In the genomic region with DNA sequence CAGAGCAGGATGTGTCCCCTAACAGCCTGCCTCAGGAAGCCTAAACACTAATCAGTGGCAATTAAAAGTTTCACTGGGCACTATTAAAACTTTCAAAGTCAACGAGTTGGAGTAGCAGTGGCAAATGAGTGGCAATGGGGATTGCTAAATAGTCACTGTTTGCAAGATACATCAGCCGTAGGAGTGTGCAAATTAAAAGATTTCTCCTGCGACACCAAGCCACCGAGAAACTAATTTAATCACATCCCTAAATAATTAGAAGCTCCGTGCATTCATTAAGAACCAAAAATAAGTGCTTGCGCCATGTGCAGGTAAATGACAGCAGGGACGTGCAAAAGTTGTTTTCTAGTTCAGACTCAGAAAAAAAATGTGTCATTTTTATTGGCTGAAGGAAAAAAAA, we compare ENCODE assay signal across 28 mouse cellular contexts.
DNase-seq lines count a peak whose midpoint lies in the region; ATAC-seq and TF ChIP-seq lines count a peak whose summit lies in the region.
"Had no signal": no experiment of that assay in that cellular context is flagged by ENCODE, and none has a peak within 500 bp of the region (broad histone marks: within the 10 kb centered on the region; RNA-seq: fewer than 3 reads in every experiment).

No protein-coding gene starts in this region.

- no peaks in the 10 kb centered on the region for H3K36me3 ChIP-seq in hindbrain, postnatal 0 days (ENCODE audit: insufficient read depth, low read length)
- H3K36me3 ChIP-seq in hindbrain, embryonic 10.5 days, result no peaks in the 10 kb centered on the region
- no peaks in the 10 kb centered on the region for H3K36me3 ChIP-seq in neural tube, embryonic 14.5 days (ENCODE audit: control insufficient read depth, insufficient read depth, low read length)
- H3K36me3 ChIP-seq in thymus, adult 2 months (ENCODE audit: control insufficient read depth, insufficient read depth, low read length), result no peaks in the 10 kb centered on the region
- H3K36me3 ChIP-seq: embryonic facial prominence, embryonic 10.5 days; embryonic facial prominence, embryonic 13.5 days; forebrain, embryonic 12.5 days; forebrain, embryonic 15.5 days; heart, embryonic 10.5 days; heart, embryonic 13.5 days had no signal

- no peak for TF ChIP-seq CTCF in hindbrain, postnatal 0 days (IDR thresholded peaks at IDR 0.05; ENCODE audit: low read depth)
- no peak for TF ChIP-seq CTCF in thymus, adult 2 months (IDR thresholded peaks at IDR 0.05; ENCODE audit: borderline replicate concordance, control insufficient read depth, extremely low read depth, insufficient read depth, low read length, poor library complexity)

- no peak for TF ChIP-seq POLR2A in thymus, adult 2 months (IDR thresholded peaks at IDR 0.05; ENCODE audit: control insufficient read depth, extremely low read depth, insufficient read depth, low read length, poor library complexity)

- H3K27me3 ChIP-seq in hindbrain, postnatal 0 days (ENCODE audit: insufficient read depth, low read length), result no peaks in the 10 kb centered on the region
- H3K27me3 ChIP-seq in hindbrain, embryonic 10.5 days (ENCODE audit: insufficient read depth, poor library complexity, severe bottlenecking), result no peaks in the 10 kb centered on the region
- H3K27me3 ChIP-seq in neural tube, embryonic 14.5 days (ENCODE audit: control insufficient read depth, insufficient read depth, low read length), result no peaks in the 10 kb centered on the region
- H3K27me3 ChIP-seq in thymus, adult 2 months (ENCODE audit: control insufficient read depth, insufficient read depth, low read length), result no peaks in the 10 kb centered on the region
- H3K27me3 ChIP-seq: embryonic facial prominence, embryonic 13.5 days; forebrain, embryonic 12.5 days; forebrain, embryonic 15.5 days; heart, embryonic 13.5 days had no signal

- no peak overlapping the region for H3K4me3 ChIP-seq in hindbrain, postnatal 0 days (ENCODE audit: low read length)
- no peak overlapping the region for H3K4me3 ChIP-seq in hindbrain, embryonic 10.5 days
- H3K4me3 ChIP-seq in neural tube, embryonic 14.5 days (ENCODE audit: low read depth, low read length), result no peak overlapping the region
- H3K4me3 ChIP-seq in thymus, adult 2 months (ENCODE audit: control insufficient read depth, insufficient read depth, low read length), result no peak overlapping the region
- H3K4me3 ChIP-seq: embryonic facial prominence, embryonic 10.5 days; embryonic facial prominence, embryonic 13.5 days; erythroblast, embryonic 14.5 days; forebrain, embryonic 12.5 days; forebrain, embryonic 15.5 days; heart, adult 2 months; heart, embryonic 10.5 days; heart, embryonic 13.5 days had no signal

- no peaks in the 10 kb centered on the region for H3K4me1 ChIP-seq in hindbrain, postnatal 0 days (ENCODE audit: insufficient read depth, low read length)
- no peaks in the 10 kb centered on the region for H3K4me1 ChIP-seq in hindbrain, embryonic 10.5 days (replicated peaks)
- H3K4me1 ChIP-seq in neural tube, embryonic 14.5 days (ENCODE audit: control insufficient read depth, insufficient read depth, low read length), result no peaks in the 10 kb centered on the region
- H3K4me1 ChIP-seq in thymus, adult 2 months (replicated peaks; ENCODE audit: control insufficient read depth, insufficient read depth, low read length), result no peaks in the 10 kb centered on the region
- H3K4me1 ChIP-seq: embryonic facial prominence, embryonic 10.5 days; embryonic facial prominence, embryonic 13.5 days; forebrain, embryonic 12.5 days; forebrain, embryonic 15.5 days had no signal

- 68% methylated on average over 7 of the region's 7 CpGs for WGBS in hindbrain, postnatal 0 days
- WGBS in hindbrain, embryonic 10.5 days, result 86% methylated on average over 7 of the region's 7 CpGs
- 56% methylated on average over 7 of the region's 7 CpGs for WGBS in neural tube, embryonic 14.5 days
- 77% methylated on average over 7 of the region's 7 CpGs for WGBS in thymus, adult 2 months

- peak; percentile 20 for DNase-seq in hindbrain, postnatal 0 days (ENCODE audit: low spot score)
- DNase-seq in hindbrain, embryonic 10.5 days (ENCODE audit: low spot score), result no peak
- DNase-seq in neural tube, embryonic 10.5 days (ENCODE audit: extremely low spot score, low spot score), result no peak
- DNase-seq in hindlimb bud, embryonic 11.5 days (ENCODE audit: extremely low spot score, low read depth, low spot score), result peak; percentile 1
- no peak for DNase-seq in thymus, adult 2 months
- DNase-seq: adrenal gland, adult 8-10 months; adrenal gland, postnatal 25 days; cerebellum, adult 11-12 months; cerebellum, adult 8-10 months; cerebellum, postnatal 10 days; cerebellum, postnatal 36 days; embryo, embryonic 11 days; gastrocnemius, postnatal 10 days; gastrocnemius, postnatal 36 days; heart, adult 2 months; heart, postnatal 14 days; heart, postnatal 4 days had no signal

- no peak for ATAC-seq in hindbrain, postnatal 0 days
- ATAC-seq in neural tube, embryonic 14.5 days (ENCODE audit: low read depth), result peak; percentile 28; the same call in 1 of the 2 replicates
- ATAC-seq: activated CD4-positive, CD25-positive, alpha-beta regulatory T cell, adult 4 months; CD4-positive, CD25-positive, alpha-beta regulatory T cell, adult 4 months; forebrain, embryonic 15.5 days had no signal

- no peak overlapping the region for H3K4me2 ChIP-seq in hindbrain, postnatal 0 days (ENCODE audit: low read depth, low read length)
- H3K4me2 ChIP-seq in neural tube, embryonic 14.5 days (ENCODE audit: low read depth, low read length), result no peak overlapping the region
- H3K4me2 ChIP-seq: embryonic facial prominence, embryonic 13.5 days; forebrain, embryonic 12.5 days; forebrain, embryonic 15.5 days; heart, embryonic 13.5 days; hindbrain, embryonic 14.5 days had no signal

- no peak overlapping the region for H3K9ac ChIP-seq in hindbrain, postnatal 0 days (replicated peaks; ENCODE audit: low read length)
- no peak overlapping the region for H3K9ac ChIP-seq in neural tube, embryonic 14.5 days (replicated peaks; ENCODE audit: low read depth, low read length)
- H3K9ac ChIP-seq: embryonic facial prominence, embryonic 13.5 days; forebrain, embryonic 12.5 days; forebrain, embryonic 15.5 days; heart, embryonic 13.5 days; hindbrain, embryonic 14.5 days had no signal

- no peak overlapping the region for H3K27ac ChIP-seq in hindbrain, postnatal 0 days
- H3K27ac ChIP-seq in hindbrain, embryonic 10.5 days, result no peak overlapping the region
- no peak overlapping the region for H3K27ac ChIP-seq in neural tube, embryonic 14.5 days (ENCODE audit: low read depth, low read length)
- no peak overlapping the region for H3K27ac ChIP-seq in thymus, adult 2 months (ENCODE audit: control insufficient read depth, insufficient read depth, low read length)
- H3K27ac ChIP-seq: embryonic facial prominence, embryonic 10.5 days; embryonic facial prominence, embryonic 13.5 days; forebrain, embryonic 12.5 days; forebrain, embryonic 15.5 days; heart, adult 2 months; heart, embryonic 10.5 days; heart, embryonic 13.5 days; hindbrain, embryonic 14.5 days had no signal

- no peaks in the 10 kb centered on the region for H3K9me3 ChIP-seq in hindbrain, postnatal 0 days (ENCODE audit: low read length)
- H3K9me3 ChIP-seq in hindbrain, embryonic 10.5 days, result no peaks in the 10 kb centered on the region
- no peaks in the 10 kb centered on the region for H3K9me3 ChIP-seq in neural tube, embryonic 14.5 days (ENCODE audit: control insufficient read depth, low read length)
- H3K9me3 ChIP-seq: embryonic facial prominence, embryonic 10.5 days; embryonic facial prominence, embryonic 13.5 days; forebrain, embryonic 12.5 days; forebrain, embryonic 15.5 days; heart, embryonic 10.5 days; heart, embryonic 13.5 days had no signal

Comparison
In these comparisons a context has a peak if more than half of its experiments do, and no peak if none do; other contexts are left out.
1. DNase-seq: peak in hindbrain, postnatal 0 days (single experiment) and hindlimb bud, embryonic 11.5 days (single experiment); none in hindbrain, embryonic 10.5 days (single experiment), neural tube, embryonic 10.5 days (single experiment) and thymus, adult 2 months (single experiment).